Mouse (Mus musculus): ENCODE results near the gene Cpsf4. TPM values are rescaled to one million over a fixed set of nuclear protein-coding genes. Genes with fewer than 3 reads are reported as not detected.

Gene Cpsf4
- total and polyA plus RNA-seq, 2 experiments from 2014 or later: 37.8 to 48.1 TPM

GRCm38 (mm10) chr5:145230641-145231040 lies 63.6 kb downstream of the Cpsf4 start:
- Histone ChIP-seq H3K36me3 (ENCODE audit: insufficient read depth, low read length) (peaks cover 20% of the 10 kb centered on the region; the same call in 1 of the 2 replicates), H3K27me3 (ENCODE audit: insufficient read depth, low read length) (no peaks in the 10 kb centered on the region), H3K9ac (replicated peaks; ENCODE audit: low read length) (no peak overlapping the region; the same call in 1 of the 2 replicates), H3K27ac (peak overlapping the region; percentile 96; the same call in 1 of the 2 replicates), H3K4me3 (ENCODE audit: low read length) (peak overlapping the region; percentile 100; the same call in 1 of the 2 replicates), H3K9me3 (ENCODE audit: low read length) (no peaks in the 10 kb centered on the region), H3K4me2 (ENCODE audit: low read depth, low read length) (peak overlapping the region; percentile 84), H3K4me1 (ENCODE audit: insufficient read depth, low read length) (peaks cover 8% of the 10 kb centered on the region; the same call in 1 of the 2 replicates)
- TF ChIP-seq CTCF (IDR thresholded peaks at IDR 0.05; ENCODE audit: low read depth): no peak
- DNase-seq (ENCODE audit: low spot score): no peak
- 87% methylated on average over 4 of the region's 4 CpGs for WGBS
- ATAC-seq: no peak

DNA sequence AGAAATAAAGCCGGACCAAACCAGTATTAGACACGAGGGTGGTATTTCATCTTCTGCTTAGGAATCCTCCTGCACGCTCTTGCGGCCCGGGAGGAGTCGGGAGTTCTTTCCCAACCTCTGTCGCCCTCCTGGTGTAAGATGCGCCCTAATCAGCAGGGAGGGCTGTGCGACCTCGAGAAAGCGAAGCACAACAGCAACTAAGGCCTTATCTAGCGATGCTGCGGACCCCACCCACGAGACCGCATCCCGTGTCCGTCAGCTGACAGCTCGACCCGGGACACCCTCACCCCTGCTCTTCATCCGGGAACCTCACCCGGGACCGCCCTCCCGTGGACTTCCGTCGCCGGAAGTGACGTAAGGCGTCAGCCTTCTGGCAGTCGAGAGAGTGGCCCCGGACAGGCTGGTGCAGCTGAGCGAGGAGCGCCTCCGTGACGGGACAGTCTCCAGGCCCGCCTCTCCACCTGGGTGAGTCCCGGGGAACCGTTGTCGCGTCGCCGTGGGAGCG lies 64.4 kb downstream of the Cpsf4 start, which contains the start of gene Zfp655:
Zfp655 (plus strand) TSS at position 349 of the 505 bp plus-strand sequence.
- ATAC-seq (peak; percentile 99), DNase-seq (ENCODE audit: low spot score) (peak; percentile 98)
- under 1% methylated on average over 41 of the region's 42 CpGs for WGBS
- Histone ChIP-seq H3K4me1 (ENCODE audit: insufficient read depth, low read length) (peaks cover 8% of the 10 kb centered on the region; the same call in 1 of the 2 replicates), H3K4me3 (ENCODE audit: low read length) (peak within 1 kb of the TSS; percentile 100), H3K27ac (peak within 1 kb of the TSS; percentile 96), H3K27me3 (ENCODE audit: insufficient read depth, low read length) (no peaks in the 10 kb centered on the region), H3K9me3 (ENCODE audit: low read length) (no peaks in the 10 kb centered on the region), H3K9ac (replicated peaks; ENCODE audit: low read length) (peak within 1 kb of the TSS; percentile 98), H3K36me3 (ENCODE audit: insufficient read depth, low read length) (peaks cover 23% of the 10 kb centered on the region; the same call in 1 of the 2 replicates), H3K4me2 (ENCODE audit: low read depth, low read length) (peak within 1 kb of the TSS; percentile 84)
- no peak for TF ChIP-seq CTCF (IDR thresholded peaks at IDR 0.05; ENCODE audit: low read depth)

Other genes with a start within 250 kb of the Cpsf4 start
- gene Smurf1, start 201.4 kb upstream of the Cpsf4 start, total RNA-seq (2014; rRNA removed): 57.9 and 58.1 TPM in 2 replicates
- 19.5 and 22.6 TPM in 2 replicates for gene Smurf1, start 201.4 kb upstream of the Cpsf4 start, polyA plus RNA-seq (2015; fragmentation: Nextera tagmentation; extraction: Ambion mirVana)
- gene Gm4871, start 134.5 kb upstream of the Cpsf4 start, total RNA-seq (2014; rRNA removed): not detected in 2 replicates
- not detected in 2 replicates for gene Gm4871, start 134.5 kb upstream of the Cpsf4 start, polyA plus RNA-seq (2015; fragmentation: Nextera tagmentation; extraction: Ambion mirVana)
- gene 1700018F24Rik, start 124.2 kb upstream of the Cpsf4 start, total RNA-seq (2014; rRNA removed): not detected in 2 replicates
- gene 1700018F24Rik, start 124.2 kb upstream of the Cpsf4 start, polyA plus RNA-seq (2015; fragmentation: Nextera tagmentation; extraction: Ambion mirVana): not detected in 2 replicates
- 157 and 163 TPM in 2 replicates for gene Arpc1a, start 83.4 kb upstream of the Cpsf4 start, total RNA-seq (2014; rRNA removed)
- 220 and 221 TPM in 2 replicates for gene Arpc1a, start 83.4 kb upstream of the Cpsf4 start, polyA plus RNA-seq (2015; fragmentation: Nextera tagmentation; extraction: Ambion mirVana)
- gene Kpna7, start 83.2 kb upstream of the Cpsf4 start, total RNA-seq (2014; rRNA removed): not detected in 2 replicates
- 0.09 TPM in 1 of 2 replicates, not detected in the other for gene Kpna7, start 83.2 kb upstream of the Cpsf4 start, polyA plus RNA-seq (2015; fragmentation: Nextera tagmentation; extraction: Ambion mirVana)
- gene Arpc1b, start 53.0 kb upstream of the Cpsf4 start, total RNA-seq (2014; rRNA removed): 36.4 and 53.3 TPM in 2 replicates
- gene Arpc1b, start 53.0 kb upstream of the Cpsf4 start, polyA plus RNA-seq (2015; fragmentation: Nextera tagmentation; extraction: Ambion mirVana): 73.6 and 84.9 TPM in 2 replicates
- gene Pdap1, start 27.0 kb upstream of the Cpsf4 start, total RNA-seq (2014; rRNA removed): 22.6 and 26.0 TPM in 2 replicates
- gene Pdap1, start 27.0 kb upstream of the Cpsf4 start, polyA plus RNA-seq (2015; fragmentation: Nextera tagmentation; extraction: Ambion mirVana): 124 and 137 TPM in 2 replicates
- gene Bud31, start 26.9 kb upstream of the Cpsf4 start, total RNA-seq (2014; rRNA removed): 62.5 and 63.1 TPM in 2 replicates
- 161 and 165 TPM in 2 replicates for gene Bud31, start 26.9 kb upstream of the Cpsf4 start, polyA plus RNA-seq (2015; fragmentation: Nextera tagmentation; extraction: Ambion mirVana)
- gene Ptcd1, start 105 bp upstream of the Cpsf4 start, total RNA-seq (2014; rRNA removed): 27.8 and 28.6 TPM in 2 replicates
- 16.9 and 17.5 TPM in 2 replicates for gene Ptcd1, start 105 bp upstream of the Cpsf4 start, polyA plus RNA-seq (2015; fragmentation: Nextera tagmentation; extraction: Ambion mirVana)
- 116 and 144 TPM in 2 replicates for gene Atp5j2, start 24.8 kb downstream of the Cpsf4 start, total RNA-seq (2014; rRNA removed)
- 727 and 733 TPM in 2 replicates for gene Atp5j2, start 24.8 kb downstream of the Cpsf4 start, polyA plus RNA-seq (2015; fragmentation: Nextera tagmentation; extraction: Ambion mirVana)
- 7.4 and 8.6 TPM in 2 replicates for gene Zkscan14, start 34.7 kb downstream of the Cpsf4 start, total RNA-seq (2014; rRNA removed)
- gene Zkscan14, start 34.7 kb downstream of the Cpsf4 start, polyA plus RNA-seq (2015; fragmentation: Nextera tagmentation; extraction: Ambion mirVana): 11.3 and 12.5 TPM in 2 replicates
- 14.7 and 15.3 TPM in 2 replicates for gene Zkscan5, start 37.3 kb downstream of the Cpsf4 start, total RNA-seq (2014; rRNA removed)
- gene Zkscan5, start 37.3 kb downstream of the Cpsf4 start, polyA plus RNA-seq (2015; fragmentation: Nextera tagmentation; extraction: Ambion mirVana): 11.1 and 12.4 TPM in 2 replicates
- 21.0 and 21.5 TPM in 2 replicates for gene Zfp655, start 64.5 kb downstream of the Cpsf4 start, total RNA-seq (2014; rRNA removed)
- 25.2 and 25.5 TPM in 2 replicates for gene Zfp655, start 64.5 kb downstream of the Cpsf4 start, polyA plus RNA-seq (2015; fragmentation: Nextera tagmentation; extraction: Ambion mirVana)
- 21.2 and 25.5 TPM in 2 replicates for gene Zscan25, start 113.3 kb downstream of the Cpsf4 start, total RNA-seq (2014; rRNA removed)
- 0.83 and 0.92 TPM in 2 replicates for gene Zscan25, start 113.3 kb downstream of the Cpsf4 start, polyA plus RNA-seq (2015; fragmentation: Nextera tagmentation; extraction: Ambion mirVana)
- gene Cyp3a57, start 178.1 kb downstream of the Cpsf4 start, total RNA-seq (2014; rRNA removed): not detected in 2 replicates
- not detected in 2 replicates for gene Cyp3a57, start 178.1 kb downstream of the Cpsf4 start, polyA plus RNA-seq (2015; fragmentation: Nextera tagmentation; extraction: Ambion mirVana)

All from hindbrain, postnatal 0 days (tissue).